Mouse (Mus musculus) cerebellum, adult 18-20 months (tissue): ENCODE results near the gene Orc6.

ENCODE experiments used
- DNase-seq, 2 experiments: peaks; one replicate each; pipeline ENCODE4 v3.0.0; 2021

Orc6 gene

DNA sequence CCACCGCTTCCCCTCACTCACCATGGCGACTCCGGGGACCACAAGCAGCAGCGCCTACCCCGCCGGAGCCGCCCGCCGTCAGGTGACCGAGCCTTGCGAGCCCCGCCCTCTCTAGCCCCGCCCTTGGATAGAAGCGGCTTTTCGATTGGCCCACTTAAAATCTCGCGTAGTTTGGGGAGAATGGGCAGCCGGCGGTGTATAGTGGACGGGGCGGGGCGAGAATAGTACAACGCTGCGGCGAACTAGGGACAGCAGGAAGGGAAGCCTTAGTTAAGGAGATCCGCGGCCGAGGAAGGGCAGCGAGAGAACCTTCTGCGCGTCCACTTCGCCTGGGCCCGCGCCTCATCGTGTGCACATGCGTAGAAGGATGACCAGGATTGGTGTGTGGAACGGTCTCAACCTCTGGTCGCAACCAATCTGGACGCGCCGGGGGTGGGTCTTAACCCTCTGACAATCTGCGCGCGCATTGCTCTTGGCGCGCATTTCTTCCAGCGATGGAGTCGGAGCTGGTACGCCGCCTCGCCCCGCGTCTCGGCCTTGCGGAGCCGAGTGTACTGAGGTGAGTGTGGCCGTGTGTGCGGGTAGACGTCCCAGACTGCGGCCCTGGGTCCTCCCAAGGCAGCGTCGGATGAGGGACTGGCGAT, at the start of gene Orc6, which contains the start of gene Vps35:
Gene Orc6 (plus strand): TSS at position 199 of the 644 bp plus-strand sequence.
Gene Vps35 (minus strand): TSS at position 369 of the 644 bp plus-strand sequence.
- DNase-seq = peak; percentile 95 to 96

GRCm38 (mm10) chr8:85286846-85287245, 12.6 kb upstream of the Orc6 start:
- no peak for DNase-seq

GRCm38 (mm10) chr8:85298600-85299433, 615 bp upstream of the Orc6 start:
- DNase-seq = no peak

GRCm38 (mm10) chr8:85301941-85302340, 2.5 kb downstream of the Orc6 start:
- DNase-seq = no peak

- DNase-seq = no peak
These were observed 3.5 kb downstream of the Orc6 start for GRCm38 (mm10) chr8:85302931-85303330.

DNA sequence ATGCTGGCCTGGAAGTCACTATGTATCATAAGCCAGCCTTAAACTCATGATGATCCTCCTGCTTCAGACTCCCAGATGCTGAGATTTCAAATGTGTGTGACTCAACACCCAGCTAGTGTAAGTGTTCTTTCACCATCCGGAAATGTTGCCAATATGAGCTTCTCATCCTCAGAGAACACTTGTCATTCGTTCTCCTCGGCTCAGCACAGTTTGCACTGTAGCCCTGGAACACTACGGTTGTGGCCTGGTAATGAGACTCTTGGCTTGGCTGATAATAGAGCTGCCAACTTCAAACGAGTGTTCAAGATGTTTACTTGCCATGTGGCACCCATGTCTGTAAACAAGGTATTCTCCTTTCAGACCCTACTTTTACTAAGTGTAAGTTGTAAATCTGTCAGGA, 4.1 kb downstream of the Orc6 start:
- no peak for DNase-seq

- DNase-seq = no peak
These were observed 9.1 kb downstream of the Orc6 start for GRCm38 (mm10) chr8:85308564-85308963.

DNA sequence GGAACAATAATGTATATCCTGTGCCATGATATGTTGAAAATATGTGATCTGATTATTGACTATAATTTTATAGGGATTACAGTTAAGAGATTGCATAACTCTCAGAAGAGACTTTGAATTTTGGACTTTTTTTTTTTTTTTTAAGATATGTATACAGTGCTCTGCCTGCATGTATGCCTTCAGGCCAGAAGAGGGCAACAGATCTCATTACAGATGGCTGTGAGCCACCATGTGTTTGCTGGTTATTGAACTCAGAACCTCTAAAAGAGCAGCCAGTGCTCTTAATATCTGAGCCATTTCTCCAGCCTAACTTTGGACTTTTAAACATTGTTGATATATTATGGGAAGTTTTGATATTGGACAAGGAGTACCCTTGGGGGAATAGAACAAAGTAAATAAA, 12.3 kb downstream of the Orc6 start:
- DNase-seq = no peak

GRCm38 (mm10) chr8:85313036-85313435, 13.6 kb downstream of the Orc6 start:
- DNase-seq = no peak

- no peak for DNase-seq
These were observed 19.1 kb downstream of the Orc6 start for GRCm38 (mm10) chr8:85318534-85318933.

DNA sequence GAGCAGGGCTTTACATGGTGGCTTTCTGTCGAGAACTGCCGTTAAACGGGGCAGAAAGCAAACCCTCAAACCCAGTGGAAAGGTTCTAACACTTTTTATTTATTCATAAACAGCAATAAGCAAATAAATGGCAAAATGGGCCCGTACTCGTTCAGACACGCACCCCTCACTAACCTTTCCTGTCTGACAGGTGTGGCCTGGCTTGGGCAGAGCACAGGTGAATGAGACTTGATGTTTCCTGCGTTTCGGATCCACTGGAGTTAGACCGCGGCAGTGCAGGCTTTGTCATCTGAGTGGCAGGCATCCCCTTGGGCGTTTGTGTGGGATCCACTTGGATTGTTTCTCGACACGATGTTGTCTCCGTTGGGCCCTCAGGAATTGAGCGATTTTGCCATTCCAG, 22.5 kb downstream of the Orc6 start:
- DNase-seq = no peak

DNA sequence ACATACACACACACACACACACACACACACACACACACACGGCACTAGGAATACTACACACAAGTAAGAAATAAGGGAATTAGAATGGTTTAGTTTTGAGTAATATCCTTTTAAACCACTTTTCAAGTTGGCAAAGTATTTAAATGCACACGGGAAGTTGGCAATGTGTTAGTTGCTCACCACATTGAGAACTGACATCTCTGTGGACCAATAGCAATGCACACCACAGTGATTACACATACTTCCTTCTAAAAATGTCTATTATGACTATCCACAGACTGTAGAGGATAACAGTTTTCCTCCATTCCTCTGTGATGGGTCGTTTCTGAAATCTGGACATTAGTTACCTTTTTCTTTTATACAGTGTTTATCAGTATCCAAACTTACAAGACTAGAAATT, 23.7 kb downstream of the Orc6 start:
- no peak for DNase-seq

DNA sequence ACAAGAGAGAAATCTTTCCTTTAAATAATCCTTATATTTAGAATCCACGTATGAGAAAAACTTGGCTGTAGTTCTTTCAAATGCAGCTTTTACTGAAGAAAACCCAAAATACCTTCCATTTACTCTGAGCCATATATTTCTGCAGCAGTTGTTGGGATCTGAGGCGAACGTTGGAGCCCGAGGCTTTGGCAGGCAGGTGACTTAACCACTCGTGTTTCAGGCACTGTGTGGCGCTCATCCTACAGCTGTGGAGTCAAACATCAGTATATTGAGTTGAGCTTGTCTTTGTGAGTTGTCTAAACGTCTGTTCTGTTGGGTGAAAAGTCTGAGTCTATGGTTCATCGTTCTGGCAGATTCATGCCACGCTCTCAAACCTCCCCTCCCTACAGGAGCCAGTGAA, 27.6 kb downstream of the Orc6 start:
- DNase-seq = no peak

DNA sequence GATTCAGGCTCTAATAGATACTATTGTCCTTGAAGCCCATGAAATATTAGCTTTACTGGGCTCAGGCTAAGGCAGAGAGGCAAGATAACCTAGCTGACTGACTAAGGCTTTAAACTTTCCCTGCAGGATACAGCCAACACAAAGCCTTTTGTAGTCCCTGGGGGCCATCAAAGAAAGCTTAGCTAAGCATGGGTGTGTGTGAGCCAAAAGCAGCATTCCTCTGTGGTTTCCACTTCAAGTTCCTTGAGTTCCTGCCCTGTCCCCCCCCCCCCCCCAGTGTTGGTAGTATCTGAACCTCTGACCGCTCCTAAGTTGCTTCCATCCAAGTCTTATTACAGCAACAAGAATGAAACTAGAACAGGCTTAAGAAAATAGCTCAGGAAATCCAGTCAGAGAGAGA, 30.1 kb downstream of the Orc6 start:
- no peak for DNase-seq

GRCm38 (mm10) chr8:85335105-85335504, 35.7 kb downstream of the Orc6 start:
- DNase-seq = no peak

GRCm38 (mm10) chr8:85336211-85336933, 36.9 kb downstream of the Orc6 start:
- DNase-seq = no peak

GRCm38 (mm10) chr8:85337681-85338080, 38.2 kb downstream of the Orc6 start:
- DNase-seq = no peak

DNA sequence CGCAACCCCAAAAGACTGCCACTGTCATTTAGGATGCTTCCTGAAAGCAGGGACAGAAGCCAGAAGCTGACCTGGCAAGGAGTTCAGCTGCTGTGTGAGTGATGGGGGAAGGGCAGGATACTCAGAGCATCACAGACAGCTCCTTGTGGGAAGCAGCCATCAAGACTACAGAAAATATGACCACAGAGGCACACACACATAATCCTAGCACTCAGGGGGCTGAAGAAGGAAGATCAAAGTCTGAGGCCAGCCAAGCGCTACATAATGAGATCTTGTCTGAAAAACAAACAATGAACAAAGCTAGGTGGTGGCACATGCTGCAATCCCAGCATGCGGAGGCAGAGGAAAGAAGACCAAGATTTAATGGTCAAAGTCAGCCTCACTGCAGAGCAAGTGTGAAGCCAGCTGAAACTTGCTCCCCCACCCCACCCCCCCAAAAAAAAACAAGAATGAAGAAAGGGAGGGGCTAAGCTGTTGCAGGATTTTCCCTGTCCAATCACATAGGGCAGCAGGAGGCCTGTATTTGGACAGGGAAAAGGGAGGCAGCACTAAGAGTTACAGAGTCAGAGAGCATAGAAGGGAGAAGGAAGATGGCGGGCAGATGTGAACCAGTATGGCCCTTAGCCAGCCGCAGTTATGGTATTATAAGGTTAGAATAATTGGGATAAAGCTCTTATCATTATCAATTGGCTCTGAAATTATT, 40.6 kb downstream of the Orc6 start:
- DNase-seq = no peak

GRCm38 (mm10) chr8:85353287-85353686, 53.9 kb downstream of the Orc6 start:
- no peak for DNase-seq
